Mouse (Mus musculus) layer of hippocampus, postnatal 10 days (tissue): ENCODE data around the gene Pcca. TPM values are rescaled to one million over a fixed set of nuclear protein-coding genes. Genes with fewer than 3 reads are reported as not detected.
A peak's percentile ranks its signal among the peaks of the same experiment; 100 is the strongest.

ENCODE experiments used
- DNase-seq, 2 experiments: peaks; one replicate each; pipeline ENCODE4 v3.0.0; 2021; ENCODE audit warnings: low spot score in 2 of 2
- long read RNA-seq: library from polyadenylated mRNA; stranded (forward); transcript quantifications from one replicate; pipeline ENCODE4 v2.0.0, GENCODE M21; 2023
- total RNA-seq, 2 experiments: library from RNA; stranded (reverse); gene quantifications; 2 replicates each; pipeline ENCODE4 v1.2.3; 2021

The Pcca gene
- 10 to 100 TPM; 32.5 to 49.2 TPM for total RNA-seq
- long read RNA-seq, transcript Pcca-201 (24 exons, 2,592 nt): major isoform, 16 of 32 reads
- long read RNA-seq, partial matches to known transcripts: 7 of 32 reads
- long read RNA-seq, other reads (novel, unspliced or antisense): 9 of 32 reads

DNA sequence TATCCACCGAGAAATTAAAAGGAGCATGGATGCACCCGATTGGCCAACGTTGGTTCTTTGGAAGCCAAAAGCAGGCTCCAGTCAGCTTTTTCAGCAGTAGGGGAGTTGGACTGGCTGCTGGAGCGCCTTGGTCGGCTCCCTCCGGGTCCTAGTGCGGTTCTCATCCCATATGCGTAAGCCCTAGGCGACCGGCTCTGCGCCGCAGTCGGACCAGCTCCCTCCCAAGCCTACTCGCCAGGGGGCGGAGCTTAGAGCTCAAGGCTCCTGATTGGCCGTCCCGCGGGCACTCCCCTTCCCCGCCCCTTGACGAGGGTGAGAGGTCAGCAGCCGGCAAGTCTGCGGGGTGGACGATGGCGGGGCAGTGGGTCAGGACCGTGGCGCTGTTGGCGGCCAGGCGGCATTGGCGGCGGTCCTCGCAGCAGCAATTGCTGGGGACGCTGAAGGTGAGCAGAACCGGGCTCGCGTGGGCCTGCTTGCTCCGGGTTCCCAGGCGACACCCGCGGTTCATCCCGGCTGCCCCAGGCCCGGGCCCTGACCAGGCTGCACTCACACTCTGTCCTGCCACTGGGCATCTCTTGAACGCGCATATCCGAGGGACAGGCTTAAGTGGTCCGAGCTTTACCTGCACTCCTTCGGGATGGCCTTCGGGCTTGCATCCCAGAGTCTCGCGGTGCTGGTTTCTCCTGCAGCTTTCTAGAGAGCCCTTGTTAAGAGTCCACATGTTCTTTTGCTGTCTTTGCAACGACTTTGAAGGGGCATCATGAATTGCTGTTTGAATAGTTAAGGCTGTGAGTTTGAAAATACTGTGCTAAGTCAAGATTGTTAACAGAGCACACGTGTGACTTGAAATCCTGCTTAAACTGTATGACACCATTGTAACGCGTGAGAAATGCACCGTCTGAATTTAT, at the start of gene Pcca:
Pcca (plus strand) TSS at position 308 of the 908 bp plus-strand sequence.
- peak; percentile 96 for DNase-seq

DNA sequence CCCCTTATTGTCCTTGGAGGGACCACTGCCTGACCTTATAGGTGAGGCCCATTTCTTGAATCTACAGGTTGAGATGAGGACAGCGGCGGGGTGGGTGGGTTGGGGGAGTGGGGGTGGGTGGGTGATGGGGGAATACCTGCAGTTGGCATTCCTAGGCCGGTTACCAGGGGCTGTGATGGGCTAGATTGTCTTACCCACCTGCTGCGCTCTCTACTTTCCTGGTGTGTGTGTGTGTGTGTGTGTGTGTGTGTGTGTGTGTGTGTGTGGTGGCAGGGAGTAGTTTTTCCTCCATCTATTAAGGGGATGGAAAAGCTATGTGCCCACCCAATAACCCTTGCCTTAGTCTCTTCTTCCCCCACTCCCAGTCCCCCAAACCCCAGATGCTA, 49.7 kb upstream of the Pcca start:
- DNase-seq: no peak

DNA sequence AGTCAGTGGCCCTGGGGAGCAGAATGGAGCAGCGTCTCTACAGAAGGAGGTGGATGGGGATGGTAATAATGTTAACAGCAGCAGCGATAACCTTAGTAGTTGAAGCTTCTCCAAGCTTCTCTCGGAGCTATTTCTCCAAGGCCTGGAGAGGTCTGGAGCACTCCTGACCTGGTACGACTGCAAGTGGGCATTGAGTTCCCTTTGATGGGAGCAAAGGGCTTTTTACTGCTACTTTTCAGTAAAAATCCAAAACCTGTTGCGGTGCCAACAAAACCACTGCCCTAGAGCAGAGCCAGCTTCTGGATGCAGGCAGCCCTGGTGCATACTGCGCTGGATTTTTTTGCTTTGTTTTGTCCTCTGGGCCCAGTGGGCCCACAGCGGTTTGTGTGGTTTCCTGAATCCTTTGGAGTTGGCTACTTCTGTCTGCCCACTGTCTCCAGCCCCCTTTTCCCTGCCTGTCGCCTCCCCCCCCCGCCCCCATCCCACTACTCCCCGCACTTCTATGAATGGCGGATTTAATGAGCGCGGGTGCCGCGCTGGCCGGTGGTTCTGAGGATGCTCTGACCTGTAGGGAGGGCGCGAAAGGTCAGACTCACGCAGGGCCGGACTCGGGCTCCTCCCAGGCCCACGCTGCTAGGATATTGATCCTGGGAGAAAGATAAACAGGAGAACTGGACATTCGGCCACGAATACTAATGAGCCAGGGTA, 49.1 kb upstream of the Pcca start:
- DNase-seq: peak; percentile 24 to 37

DNA sequence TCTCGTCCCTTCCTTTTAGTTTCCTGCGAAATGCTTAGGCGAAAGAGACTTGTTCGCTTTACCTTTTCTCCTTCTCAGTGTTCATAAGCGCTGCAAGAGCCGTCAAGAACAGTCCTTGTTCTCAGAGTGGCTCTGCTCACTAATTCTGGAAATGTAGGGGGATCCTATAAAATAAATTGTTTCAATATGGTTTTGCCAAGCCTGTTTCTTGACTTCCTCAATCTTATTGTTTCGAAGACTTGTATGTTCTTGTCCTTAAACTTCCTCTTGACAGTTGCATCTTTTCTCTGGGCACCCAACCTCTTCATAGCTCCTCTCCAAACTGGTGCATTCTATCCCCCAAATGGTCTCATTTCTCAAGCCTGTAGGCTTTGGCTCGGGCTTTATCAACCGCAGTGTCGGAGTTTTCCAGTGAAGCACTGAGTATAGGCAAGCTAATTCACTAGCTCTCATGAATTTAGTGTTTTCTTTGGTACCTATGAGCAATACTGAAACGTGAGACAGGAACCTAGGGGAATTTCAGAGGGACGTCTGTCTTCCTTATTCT, 48.4 kb upstream of the Pcca start:
- no peak for DNase-seq

DNA sequence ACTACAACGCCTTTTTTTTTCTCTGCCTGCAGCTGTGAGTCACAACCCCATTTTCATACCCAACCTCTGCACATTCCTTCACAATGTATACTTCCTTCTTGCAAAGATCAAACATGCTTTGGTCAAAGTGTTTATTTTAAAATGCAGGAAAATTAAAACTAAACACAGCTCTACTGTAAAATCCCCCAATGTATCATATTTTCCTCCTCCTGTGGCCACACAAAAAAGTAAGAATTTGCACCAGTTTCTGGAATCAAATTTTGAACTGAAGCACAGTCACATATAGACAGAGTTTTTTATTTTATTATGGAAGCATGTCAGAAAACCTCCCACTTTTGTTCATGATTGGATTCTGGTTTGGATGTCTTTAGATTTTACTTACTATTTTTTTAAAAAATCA, 47.5 kb upstream of the Pcca start:
- no peak for DNase-seq

DNA sequence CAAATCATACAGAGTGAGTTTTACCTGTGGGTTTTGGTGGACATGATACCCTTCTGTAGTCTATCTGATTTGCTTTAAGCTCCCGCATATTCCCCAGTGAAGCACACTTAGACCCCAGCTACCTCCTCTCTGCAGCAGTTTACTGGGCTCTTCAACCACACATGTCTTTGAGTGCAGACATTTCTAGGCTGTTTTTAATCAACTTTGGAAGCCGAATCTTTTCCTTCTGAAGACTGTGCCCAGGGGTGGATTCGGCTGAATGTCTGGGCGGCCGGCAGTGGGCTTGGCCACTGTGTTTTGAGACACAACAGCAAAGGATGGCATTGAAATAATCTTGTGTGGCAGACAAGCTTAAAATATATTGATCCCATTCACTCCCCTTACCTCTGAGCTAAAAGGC, 46.8 kb upstream of the Pcca start:
- DNase-seq: no peak

DNA sequence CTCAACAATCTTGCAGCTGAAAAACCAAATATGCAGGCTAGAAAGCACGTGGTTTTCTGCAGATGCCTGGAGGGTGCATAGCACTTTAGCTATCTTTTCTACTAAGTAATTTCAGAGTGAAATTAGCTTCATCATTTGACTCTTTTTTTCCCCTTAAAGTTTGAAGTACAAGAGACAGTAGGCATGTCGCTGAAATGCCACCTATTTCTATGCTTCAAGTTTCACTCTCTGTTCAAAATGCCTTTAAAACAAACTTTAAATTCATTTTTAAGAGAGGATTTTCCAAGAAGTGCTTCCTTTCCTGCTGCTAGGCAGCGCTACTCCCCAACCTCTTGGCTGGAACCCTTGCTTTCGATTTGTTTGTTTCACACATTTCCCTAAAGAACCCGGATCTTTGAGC, 45.1 kb upstream of the Pcca start:
- DNase-seq: no peak

DNA sequence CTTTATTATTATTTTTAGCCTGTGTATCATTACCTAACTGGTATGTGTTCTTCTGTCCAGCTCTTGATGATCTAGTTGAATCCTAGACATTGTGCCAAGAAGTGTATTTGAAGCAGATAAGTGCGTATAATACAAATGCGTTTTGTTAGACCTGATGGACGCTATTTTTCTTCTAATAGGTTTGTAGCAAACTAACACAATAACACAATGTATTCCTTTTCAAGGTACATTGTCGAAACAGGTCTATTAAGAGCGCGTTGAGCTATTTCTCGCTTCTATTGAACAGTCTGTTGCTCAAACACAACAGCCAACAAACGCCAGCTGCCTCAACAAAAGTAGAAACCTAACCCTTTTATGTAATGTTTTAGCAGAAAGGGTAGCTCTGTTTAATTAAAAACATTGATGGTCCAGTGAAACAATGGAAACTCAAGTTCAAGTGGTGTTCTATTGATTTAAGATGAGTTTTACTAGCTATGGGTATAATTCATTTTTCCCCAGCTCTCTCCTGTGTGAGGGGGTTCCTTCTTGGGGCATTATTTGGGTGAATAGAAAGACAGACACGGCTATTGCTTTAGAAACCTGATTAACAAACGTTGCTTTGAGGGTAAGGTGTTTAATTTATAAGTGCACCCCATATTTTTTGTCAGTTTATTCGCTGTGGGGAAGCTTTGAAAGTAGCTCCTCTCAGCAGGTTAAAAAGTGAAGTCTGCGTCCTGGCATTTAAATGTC, 44.3 kb upstream of the Pcca start:
- DNase-seq: no peak

DNA sequence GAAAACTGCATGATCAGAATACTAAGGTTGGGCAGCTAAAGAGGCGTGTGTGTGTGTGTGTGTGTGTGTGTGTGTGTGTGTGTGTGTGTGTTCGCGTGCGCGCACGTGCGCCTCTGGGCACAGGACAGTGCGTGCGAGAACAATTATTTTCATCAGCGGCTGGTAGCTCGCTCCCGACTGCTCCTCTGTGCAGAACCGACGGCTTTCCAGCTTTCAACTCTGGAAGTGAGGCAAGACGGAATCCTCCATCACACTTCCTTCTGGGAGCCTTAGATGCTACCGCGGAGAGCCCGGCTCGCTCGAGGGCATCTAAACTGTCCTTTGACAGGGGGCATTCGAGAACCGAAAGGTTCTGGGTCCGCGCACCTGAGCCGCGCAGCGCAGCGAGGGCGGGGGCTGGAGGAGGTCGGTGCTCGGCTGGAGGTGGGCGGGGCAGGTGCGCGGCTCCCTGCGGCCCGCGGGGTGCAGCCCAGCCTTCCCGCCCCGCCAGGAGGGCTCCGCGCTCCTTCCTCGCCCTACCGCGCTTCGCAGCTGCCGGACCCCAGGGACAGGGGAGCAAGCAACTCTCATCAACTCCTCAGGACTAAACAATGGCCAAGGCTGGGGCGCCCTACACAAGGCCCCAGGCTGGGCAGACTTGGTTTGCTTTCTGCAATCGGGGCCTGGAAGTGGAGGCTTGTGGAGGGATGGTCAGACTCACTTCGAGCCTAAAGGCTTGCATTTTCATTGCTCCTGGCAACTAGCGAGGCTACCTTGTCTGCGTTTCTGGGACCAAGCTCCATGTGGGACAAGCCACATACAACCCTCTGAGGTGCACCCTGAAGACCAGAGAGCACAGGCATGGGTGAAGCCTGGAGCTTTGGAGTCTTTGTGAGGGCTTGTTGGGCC, 43.4 kb upstream of the Pcca start, which contains the start of gene Gm10837:
Gm10837 (plus strand) TSS at position 146 of the 888 bp plus-strand sequence.
- peak; percentile 21 to 34 for DNase-seq

DNA sequence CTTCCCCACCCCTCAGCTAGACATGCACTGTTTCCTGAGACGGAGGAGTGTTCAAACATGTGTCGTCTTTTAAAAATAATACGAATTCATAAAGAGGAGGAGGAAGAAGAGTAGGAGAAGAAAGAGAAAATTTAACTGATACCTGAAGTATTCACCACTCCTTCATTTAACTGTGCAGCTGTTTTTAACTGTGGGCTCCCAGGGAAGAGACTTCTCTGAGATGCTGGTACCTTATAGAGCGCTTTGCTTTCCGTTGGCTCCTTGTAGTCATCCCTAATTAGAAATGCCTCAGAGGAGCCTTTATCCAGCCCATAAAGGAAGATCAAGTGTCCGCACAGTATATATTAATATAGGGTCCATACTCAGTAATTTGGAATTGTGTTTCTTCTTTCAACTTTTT, 42.6 kb upstream of the Pcca start:
- no peak for DNase-seq

DNA sequence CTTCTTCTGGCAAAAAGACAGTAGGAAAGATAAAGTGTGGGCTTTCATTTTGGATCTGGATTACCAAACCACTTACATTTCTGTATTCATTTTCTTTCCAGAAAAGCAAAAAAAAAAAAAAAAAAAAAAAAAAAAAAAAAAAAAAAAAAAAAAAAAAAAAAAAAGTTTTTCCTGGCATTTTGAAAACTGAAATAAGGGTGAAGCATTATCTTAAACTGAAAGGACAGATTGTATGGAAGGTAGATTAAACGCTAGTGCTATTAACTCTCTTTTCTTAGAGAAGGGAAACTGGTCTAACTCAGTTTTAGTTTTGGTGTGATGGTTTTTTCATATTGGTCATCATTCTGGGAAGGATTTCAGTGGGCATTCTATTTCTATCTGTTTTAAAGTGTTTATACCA, 42.1 kb upstream of the Pcca start:
- no peak for DNase-seq

DNA sequence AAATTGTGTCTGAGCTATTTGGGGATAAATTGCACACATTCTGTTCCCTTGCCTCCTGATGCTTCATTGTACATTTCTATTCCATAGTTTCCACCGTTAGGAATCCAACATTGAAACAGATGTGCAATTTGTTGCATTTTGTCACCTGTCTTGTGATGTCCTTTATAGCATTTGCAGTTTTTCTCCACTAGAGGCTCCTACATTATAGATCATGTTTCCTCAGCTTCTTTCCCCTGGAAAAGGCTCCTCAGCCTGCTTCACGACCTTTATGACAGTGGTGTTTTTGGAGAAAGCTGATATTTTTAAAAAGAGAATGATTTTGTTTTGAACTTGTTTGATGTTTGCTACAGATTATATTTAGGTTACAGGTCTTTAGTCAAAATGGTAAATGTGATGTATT, 25.1 kb upstream of the Pcca start:
- no peak for DNase-seq

DNA sequence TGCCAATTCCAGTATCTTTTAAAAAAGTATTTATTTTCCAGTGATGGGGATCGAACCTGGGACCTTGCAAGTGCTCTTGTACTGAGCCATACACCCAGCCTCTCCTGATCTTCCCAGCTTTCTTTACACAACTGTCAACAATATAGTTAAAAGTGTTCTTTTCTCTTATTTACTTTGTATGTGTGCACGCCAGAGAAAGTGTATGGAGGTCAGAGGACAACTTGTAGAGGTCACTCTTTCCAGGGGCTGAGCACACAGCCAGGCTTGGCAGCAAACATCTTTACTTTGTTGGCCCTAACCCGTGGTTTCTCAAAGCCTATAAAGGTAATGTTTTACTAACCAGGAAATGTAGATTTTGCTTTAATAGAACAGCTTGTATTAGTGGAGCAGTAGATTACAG, 22.6 kb upstream of the Pcca start:
- DNase-seq: no peak

DNA sequence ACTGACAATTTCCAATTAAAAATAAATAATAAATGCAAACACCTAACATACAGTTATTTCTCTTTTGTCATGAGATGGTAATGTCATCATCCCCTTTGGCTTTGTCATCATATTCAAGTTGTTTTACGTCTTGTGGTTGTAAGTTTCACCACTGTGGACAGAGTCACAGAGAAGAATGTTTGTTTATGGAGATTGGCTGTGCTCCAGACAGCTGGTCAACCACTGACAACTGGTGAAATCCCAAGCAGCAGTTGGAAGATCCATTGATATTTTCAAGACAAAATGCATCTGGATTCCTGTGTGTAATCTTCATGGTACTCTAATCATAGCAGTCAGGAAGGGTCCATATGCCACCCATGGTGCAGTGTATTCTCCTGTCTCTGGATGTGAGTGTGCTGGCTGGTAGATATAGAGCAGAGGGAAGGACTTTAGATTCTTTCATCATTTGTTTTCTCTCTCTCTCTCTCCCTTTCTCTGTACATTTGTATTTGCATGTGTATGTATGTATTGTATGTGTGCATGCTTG, 20.6 kb upstream of the Pcca start:
- DNase-seq: no peak

DNA sequence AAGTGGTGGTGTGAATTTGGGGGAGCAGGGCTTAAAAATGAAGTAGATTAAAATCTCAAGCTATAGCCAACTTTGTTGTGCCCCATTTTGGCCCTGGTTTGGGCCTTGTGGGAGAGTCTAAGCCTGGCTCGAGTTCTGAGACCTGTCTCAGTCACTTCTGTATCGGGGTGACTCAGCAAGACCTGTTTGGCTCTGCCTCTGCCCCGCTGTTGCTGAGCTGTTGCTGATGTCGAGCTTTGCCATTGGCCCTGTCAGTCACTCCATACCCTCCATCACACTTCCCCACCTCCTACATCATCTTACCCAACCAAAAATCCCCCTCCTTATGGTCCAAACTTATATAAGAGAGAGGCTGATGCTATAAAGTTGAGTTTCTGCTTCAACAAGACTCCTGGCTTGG, 5.6 kb upstream of the Pcca start:
- DNase-seq: no peak

DNA sequence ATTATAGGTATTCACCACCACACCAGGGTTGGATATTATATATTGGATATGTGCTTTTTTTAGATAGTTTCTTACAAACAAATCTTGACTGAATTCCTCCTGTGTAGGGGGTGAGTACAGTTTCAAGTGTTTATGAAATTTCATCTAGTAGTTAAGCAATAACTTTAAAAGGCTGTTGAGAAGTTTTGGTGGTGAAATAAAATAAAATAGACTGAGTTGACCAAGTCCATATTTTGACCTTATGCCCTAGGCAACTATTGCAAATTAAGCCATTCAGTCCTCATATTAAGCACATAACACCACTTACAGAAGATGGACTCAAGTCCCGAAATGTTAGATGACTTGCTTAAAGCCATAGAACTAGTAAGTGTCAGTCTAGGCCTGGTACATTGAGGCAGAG, 1.9 kb downstream of the Pcca start:
- DNase-seq: no peak

DNA sequence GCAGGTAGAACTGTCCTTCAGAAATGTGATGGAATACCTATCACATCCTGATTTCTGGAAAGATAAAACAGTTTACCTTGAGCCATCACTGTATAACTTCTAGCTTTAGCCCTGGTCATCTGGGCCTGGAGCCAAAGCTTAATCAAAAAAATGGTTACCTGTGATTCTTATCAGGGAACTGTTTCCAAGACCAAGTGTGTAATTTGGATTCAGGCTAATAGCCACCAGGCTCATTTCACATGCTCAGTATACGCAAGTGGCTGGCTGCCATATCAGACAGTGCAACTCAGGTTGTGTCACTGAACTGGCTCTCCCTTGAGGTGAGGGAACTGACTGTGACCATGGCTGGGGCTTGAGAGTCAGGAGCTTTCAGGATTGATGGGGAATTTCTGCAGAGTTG, 14.3 kb downstream of the Pcca start:
- no peak for DNase-seq

DNA sequence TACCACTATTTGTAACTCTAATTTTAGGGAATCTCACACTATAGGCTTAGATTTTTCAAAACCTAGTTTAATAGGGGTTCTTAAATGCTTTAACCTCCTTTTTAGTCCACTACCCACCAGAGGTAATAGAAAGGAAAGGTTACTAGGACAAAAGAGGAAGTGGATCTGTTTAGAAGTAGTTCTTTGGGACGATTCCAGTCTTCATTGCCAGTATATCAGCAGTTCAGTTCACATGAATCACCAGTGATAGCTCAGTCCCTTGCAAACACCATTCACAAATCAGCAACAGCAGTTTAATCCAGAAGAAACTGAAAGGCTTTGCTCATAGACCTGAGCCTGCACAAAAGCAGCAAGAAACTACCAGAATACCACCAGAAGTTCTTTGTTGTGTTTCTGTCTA, 14.8 kb downstream of the Pcca start:
- no peak for DNase-seq

DNA sequence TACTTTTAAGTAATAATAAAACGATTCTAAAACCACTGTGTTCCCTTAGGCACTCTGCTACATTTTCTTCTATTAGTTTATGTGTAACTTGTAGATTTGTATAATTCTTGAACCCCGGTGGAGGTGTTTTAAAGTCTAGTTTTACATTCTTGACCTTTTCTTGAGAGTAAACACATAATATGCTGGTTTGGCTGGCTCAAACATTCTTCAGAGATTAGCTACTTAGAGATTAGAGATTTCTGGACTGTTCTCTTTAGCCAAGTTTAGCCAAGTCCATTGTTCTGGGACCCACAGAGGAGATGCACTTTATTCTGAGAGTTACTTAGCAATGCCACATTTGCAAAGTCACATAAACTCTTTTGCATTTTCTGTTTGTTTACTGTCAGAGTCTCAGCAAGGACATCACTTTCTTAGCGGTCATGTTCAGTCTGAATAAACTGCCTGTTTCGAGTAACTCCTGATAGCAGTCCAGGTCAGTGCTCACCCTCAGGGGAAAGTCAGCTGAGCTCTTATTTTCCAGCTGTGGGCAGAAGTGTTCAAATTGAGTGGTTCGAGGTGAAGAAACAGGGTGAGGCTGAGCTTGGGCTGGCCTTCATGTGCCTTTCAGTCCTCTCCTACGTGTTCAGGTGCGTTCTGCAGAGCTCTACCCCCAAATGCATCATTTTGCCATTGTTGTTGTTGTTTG, 18.8 kb downstream of the Pcca start:
- DNase-seq: no peak
